Mouse (Mus musculus): Measurements from ENCODE around the gene Zkscan6. TPM values are rescaled to one million over a fixed set of nuclear protein-coding genes. Genes with fewer than 3 reads are reported as not detected.

Gene Zkscan6
- 21.3 and 21.8 TPM in 2 replicates for polyA plus RNA-seq (2015; fragmentation: Nextera tagmentation; extraction: Ambion mirVana)

GRCm38 (mm10) chr11:65806909-65807504 is at the start of gene Zkscan6:
Gene Zkscan6 (plus strand): TSS chr11:65807175.
- DNase-seq (ENCODE audit: low spot score): peak; percentile 90

GRCm38 (mm10) chr11:65759350-65759749 is 47.6 kb upstream of the Zkscan6 start:
- DNase-seq (ENCODE audit: low spot score): no peak

- no peak for DNase-seq (ENCODE audit: low spot score)
These were observed 46.1 kb upstream of the Zkscan6 start for GRCm38 (mm10) chr11:65760912-65761311.

- no peak for DNase-seq (ENCODE audit: low spot score)
These were observed 38.5 kb upstream of the Zkscan6 start for GRCm38 (mm10) chr11:65768445-65768844.

GRCm38 (mm10) chr11:65769990-65770389 is 37.0 kb upstream of the Zkscan6 start:
- DNase-seq (ENCODE audit: low spot score): no peak

- no peak for DNase-seq (ENCODE audit: low spot score)
These were observed 35.4 kb upstream of the Zkscan6 start for GRCm38 (mm10) chr11:65771546-65771945.

- no peak for DNase-seq (ENCODE audit: low spot score)
These were observed 33.4 kb upstream of the Zkscan6 start for GRCm38 (mm10) chr11:65773535-65773934.

- no peak for DNase-seq (ENCODE audit: low spot score)
These were observed 32.9 kb upstream of the Zkscan6 start for GRCm38 (mm10) chr11:65773946-65774656.

- DNase-seq (ENCODE audit: low spot score): no peak
These were observed 29.9 kb upstream of the Zkscan6 start for GRCm38 (mm10) chr11:65776906-65777611.

- no peak for DNase-seq (ENCODE audit: low spot score)
These were observed 29.2 kb upstream of the Zkscan6 start for GRCm38 (mm10) chr11:65777810-65778209.

GRCm38 (mm10) chr11:65779066-65779465 is 27.9 kb upstream of the Zkscan6 start:
- no peak for DNase-seq (ENCODE audit: low spot score)

- no peak for DNase-seq (ENCODE audit: low spot score)
These were observed 27.4 kb upstream of the Zkscan6 start for GRCm38 (mm10) chr11:65779578-65779977.

GRCm38 (mm10) chr11:65781596-65781995 is 25.4 kb upstream of the Zkscan6 start:
- no peak for DNase-seq (ENCODE audit: low spot score)

GRCm38 (mm10) chr11:65786160-65786559 is 20.8 kb upstream of the Zkscan6 start:
- no peak for DNase-seq (ENCODE audit: low spot score)

GRCm38 (mm10) chr11:65787421-65788151 is 19.4 kb upstream of the Zkscan6 start:
- DNase-seq (ENCODE audit: low spot score): no peak

- peak; percentile 93 for DNase-seq (ENCODE audit: low spot score)
These were observed 18.8 kb upstream of the Zkscan6 start, which contains the start of gene Map2k4 for GRCm38 (mm10) chr11:65788154-65788553. Gene Map2k4 (minus strand): TSS chr11:65788297.

- DNase-seq (ENCODE audit: low spot score): no peak
These were observed 12.4 kb upstream of the Zkscan6 start for GRCm38 (mm10) chr11:65794428-65795219.

- no peak for DNase-seq (ENCODE audit: low spot score)
These were observed 11.1 kb upstream of the Zkscan6 start for GRCm38 (mm10) chr11:65795896-65796295.

- no peak for DNase-seq (ENCODE audit: low spot score)
These were observed 5.1 kb upstream of the Zkscan6 start for GRCm38 (mm10) chr11:65801899-65802298.

GRCm38 (mm10) chr11:65806321-65806904 is 562 bp upstream of the Zkscan6 start:
- DNase-seq (ENCODE audit: low spot score): peak; percentile 70
